Mouse (Mus musculus) adrenal gland, postnatal 4 days (tissue): Measurements from ENCODE around the gene Ltb4r1. TPM values are rescaled to one million over a fixed set of nuclear protein-coding genes. Genes with fewer than 3 reads are reported as not detected.

Experiments used
- DNase-seq, 2 experiments: peaks; one replicate each; pipeline ENCODE4 v3.0.0; 2021 to 2022; ENCODE audit warnings: low spot score in 2 of 2, mixed read lengths in 2 of 2
- total RNA-seq, 2 experiments: library from RNA; stranded (reverse); gene quantifications; 2 replicates each; pipeline ENCODE4 v1.2.3; 2021

Ltb4r1 gene
- total RNA-seq, 2 experiments from 2014 or later = 1.3 to 2.9 TPM

DNA sequence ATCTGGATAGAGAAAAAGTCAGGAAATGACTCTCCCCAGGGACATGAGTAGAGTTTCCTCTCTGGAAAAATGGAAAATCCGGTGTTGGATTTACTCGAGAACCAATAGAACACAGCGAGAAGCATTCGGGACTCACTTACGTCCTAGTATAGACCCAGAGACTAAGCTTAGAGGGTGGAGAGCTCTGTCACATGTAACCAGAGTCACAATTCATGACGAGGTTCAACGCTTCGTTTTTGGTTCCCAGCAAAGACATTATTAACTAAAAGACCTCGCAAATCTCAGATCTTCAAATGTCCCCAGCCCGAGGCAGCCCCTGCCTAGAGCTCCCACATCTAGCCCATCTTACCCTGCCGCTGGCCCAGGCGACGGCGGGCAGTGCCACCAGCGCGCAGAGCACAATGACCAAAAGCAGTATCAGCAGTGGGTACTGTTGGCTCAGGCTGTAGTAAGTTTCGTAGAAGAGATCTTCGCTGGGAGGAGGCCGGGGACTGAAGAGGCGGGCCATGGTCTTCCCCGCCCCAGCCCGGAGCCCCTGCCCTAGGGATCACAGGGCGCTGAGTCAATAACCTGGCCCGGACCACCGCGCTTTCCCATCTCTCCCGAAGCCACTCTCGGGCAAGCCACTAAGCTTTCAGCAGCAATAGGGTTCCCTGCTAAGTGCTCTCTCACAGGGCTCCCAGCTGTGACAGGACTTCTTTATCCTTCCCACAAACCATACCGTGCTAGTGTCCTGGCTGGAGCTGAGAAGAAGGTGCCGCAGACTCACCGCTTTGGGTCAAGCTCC is 17.6 kb downstream of the Ltb4r1 start:
- DNase-seq = peak; percentile 2 to 3

DNA sequence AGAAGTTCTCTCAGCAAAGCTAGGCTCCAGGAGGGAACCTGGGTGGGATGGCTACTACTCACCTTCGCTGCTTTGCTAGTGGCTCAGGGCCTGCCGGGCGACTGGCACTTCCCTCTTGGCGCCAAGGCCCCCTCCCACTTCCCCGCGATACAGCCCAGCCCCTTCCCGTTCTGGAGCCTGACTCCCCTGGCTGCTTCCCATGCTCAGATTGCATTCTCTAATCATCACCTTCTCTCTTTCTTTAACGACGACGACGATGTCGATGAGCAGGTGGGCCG is 18.1 kb downstream of the Ltb4r1 start, which contains the start of gene Adcy4:
TSS of gene Adcy4 (minus strand) at position 138 of the 278 bp plus-strand sequence.
- peak; percentile 1 for DNase-seq

DNA sequence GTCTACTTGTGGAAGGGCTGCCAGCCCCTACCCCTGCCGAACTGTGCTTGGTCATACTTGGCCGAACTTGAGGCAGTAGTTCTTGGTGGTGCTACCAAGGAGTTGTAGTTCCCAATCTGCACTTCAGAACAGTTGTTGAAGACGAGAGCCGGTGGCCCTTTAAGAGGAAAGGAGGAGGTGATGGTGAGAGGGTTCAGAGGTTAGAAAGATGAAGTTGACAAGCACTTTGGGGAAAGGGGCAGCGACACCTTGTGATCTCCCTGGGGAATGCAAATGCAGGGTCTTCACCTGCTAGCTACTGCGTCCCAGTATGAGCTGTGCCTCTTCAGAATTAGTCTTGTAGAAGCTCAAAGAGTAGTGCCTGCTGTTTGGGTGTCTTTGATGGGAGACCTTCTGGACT is 19.4 kb downstream of the Ltb4r1 start:
- DNase-seq = peak; percentile 1 to 2

DNA sequence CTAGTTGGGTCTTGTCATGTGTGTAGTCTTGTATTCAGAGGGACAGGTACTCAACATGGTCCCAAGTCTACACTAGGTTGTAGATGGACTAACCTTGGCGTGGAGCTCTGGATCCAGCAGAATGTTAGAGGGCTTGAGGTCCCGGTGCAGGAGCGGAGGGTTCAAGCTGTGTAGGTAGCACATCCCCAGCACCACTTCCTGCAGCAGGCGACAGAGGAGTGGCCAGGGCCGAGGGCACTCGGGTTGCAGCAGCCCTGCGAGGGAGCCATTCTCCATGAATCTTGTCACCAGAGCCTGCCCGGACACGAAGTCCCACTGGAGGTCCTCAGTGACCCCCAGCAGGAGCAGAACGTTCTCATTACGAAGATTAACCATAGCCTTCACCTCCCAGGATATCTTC is 22.0 kb downstream of the Ltb4r1 start:
- no peak for DNase-seq

- no peak for DNase-seq
Measured at GRCm38 (mm10) chr14:55788256-55789050, 22.7 kb downstream of the Ltb4r1 start, which contains the start of gene Ripk3. Ripk3 (minus strand) TSS chr14:55788865.

DNA sequence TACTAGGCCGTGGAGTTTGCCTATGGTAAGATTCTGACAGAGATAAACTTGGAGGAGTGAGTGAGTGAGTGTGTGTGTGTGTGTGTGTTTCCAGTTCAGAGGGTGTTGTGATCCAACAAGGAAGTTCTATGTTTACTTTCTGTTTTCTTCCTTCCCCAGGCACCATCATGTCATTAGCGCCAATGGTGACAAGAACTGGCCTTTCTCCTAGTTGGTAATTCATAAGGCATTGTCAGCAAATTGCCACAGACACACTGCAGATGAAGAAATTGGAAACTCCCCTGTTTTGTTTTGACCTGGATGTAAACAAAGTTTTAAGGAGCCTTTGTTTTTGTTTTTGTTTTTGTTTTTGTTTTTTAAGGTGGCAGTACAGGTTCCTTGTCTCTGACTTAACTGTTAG is 27.7 kb downstream of the Ltb4r1 start:
- no peak for DNase-seq

DNA sequence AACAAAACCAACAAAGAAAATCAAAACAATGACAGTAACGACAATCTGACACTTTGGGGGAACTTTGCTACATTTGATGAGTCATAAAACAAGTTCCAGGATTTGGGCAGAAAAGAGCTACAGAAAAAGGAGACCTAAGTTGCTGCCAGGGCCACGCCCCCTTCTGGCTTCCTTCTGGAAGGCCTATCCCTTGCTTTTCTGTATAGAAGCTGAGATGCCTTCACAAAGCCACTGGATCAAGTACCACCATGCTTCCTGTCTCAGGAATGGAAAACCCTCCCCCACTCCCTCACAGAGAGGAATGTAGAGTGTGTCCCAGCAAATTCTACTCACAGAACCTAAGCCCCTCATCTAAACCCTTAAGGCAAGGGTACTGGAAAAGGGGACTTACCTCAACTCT is 28.2 kb downstream of the Ltb4r1 start:
- no peak for DNase-seq

DNA sequence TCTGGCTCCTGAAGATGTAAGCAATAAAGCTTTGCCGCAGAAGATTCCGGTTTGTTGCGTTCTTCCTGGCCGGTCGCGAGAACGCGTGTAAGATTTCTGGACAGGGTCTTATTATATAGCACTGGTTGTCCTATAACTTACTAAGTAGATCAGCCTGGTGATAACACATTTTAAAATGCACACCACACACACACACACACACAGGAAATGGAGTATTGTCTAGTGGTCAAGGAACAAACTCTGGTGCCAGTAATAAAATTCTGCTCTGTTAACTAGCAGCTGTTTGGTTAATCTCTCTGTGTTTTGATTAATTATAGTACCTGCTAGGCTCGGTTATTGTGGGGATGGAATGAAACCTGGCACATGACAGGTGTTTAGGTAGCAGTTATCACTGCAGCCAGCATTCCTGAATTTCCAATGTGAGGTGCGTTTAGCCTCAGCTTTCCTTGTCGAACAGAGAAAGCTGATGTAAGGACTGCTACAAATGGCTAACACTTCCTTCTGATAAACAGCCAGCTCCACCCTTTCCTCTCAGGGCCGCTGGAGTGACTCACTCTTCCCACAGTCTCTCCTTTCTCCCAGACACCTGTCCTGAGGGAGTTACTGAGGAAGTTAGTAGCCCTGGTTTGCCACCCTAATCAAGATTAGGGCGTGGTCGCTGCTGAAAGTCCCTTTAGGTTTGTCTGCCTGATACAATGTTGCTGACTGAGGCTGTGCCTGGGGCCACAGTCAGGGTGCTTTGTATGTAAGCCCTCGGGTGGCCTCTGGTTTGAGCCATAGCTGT is 29.8 kb downstream of the Ltb4r1 start:
- peak in 1 of 2 experiments; percentile 2 for DNase-seq

DNA sequence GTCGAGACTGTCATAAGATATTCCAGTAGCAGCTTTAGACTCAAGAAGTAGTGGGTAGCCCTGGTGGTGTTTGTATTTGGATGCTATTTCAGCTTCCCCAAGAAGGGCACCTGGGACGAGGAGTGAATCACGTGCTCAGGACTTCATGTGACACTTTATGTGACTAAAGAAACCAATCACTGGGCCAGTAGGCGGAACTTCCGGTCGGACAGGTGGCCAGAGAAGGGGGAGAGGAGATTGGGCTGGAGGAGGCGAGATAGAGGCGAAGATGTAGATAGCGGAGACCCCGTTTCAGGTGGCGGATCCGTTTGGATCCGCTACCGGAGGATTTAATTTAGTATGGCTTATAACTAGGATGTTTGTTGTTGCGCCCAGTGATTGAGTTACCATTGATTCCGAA is 49.1 kb downstream of the Ltb4r1 start:
- DNase-seq = peak in 1 of 2 experiments; percentile 55

DNA sequence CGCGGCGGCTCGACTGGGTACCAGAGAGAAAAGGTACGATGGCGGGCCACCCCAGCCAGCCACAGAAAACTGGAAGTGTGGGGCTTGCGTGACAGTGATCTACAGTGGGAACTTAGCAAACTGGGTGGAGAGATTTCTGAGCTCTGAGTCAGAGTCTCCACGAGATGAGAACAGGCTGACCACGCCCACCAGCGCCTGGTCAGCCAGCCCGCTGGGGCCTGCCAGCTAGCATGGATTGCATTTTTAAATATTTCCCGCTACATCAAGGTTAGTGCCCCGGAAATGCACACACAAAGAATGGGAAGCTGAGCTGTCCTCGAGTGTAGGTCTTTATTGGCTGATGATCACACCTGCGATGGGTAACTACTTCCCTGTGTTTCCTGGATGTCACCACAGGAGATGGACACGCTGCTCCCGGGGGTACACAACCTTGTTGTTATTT is 49.6 kb downstream of the Ltb4r1 start:
- DNase-seq = peak in 1 of 2 experiments; percentile 33

Other genes starting within 250 kb of the Ltb4r1 start
- not detected for gene Nrl, start 241.0 kb upstream of the Ltb4r1 start, total RNA-seq
- gene Pck2, start 225.7 kb upstream of the Ltb4r1 start, total RNA-seq = 10 to 100 TPM; 63.4 to 64.0 TPM
- gene Dcaf11, start 206.0 kb upstream of the Ltb4r1 start, total RNA-seq = 10 to 100 TPM; 84.6 to 91.6 TPM
- 1 to 10 TPM; 1.0 to 1.2 TPM for gene A730061H03Rik, start 205.6 kb upstream of the Ltb4r1 start, total RNA-seq
- 1 to 10 TPM; 6.5 to 10.0 TPM for gene Fitm1, start 190.3 kb upstream of the Ltb4r1 start, total RNA-seq
- gene Psme1, start 187.8 kb upstream of the Ltb4r1 start, total RNA-seq = 100 to 1,000 TPM; 302 to 310 TPM
- 10 to 100 TPM; 40.9 to 47.0 TPM for gene Emc9, start 180.7 kb upstream of the Ltb4r1 start, total RNA-seq
- gene Psme2, start 174.8 kb upstream of the Ltb4r1 start, total RNA-seq = 100 to 1,000 TPM; 336 to 355 TPM
- gene Rnf31, start 174.3 kb upstream of the Ltb4r1 start, total RNA-seq = 10 to 100 TPM; 35.0 to 40.3 TPM
- gene Irf9, start 162.4 kb upstream of the Ltb4r1 start, total RNA-seq = 10 to 100 TPM; 19.1 to 19.9 TPM
- gene Rec8, start 147.9 kb upstream of the Ltb4r1 start, total RNA-seq = 1 to 10 TPM; 8.0 to 8.6 TPM
- 100 to 1,000 TPM in 1 of 2 experiments, 10 to 100 TPM in 1; 96.8 to 108 TPM for gene Ipo4, start 130.0 kb upstream of the Ltb4r1 start, total RNA-seq
- 1 to 10 TPM; 3.8 to 4.5 TPM for gene Gm49378, start 128.1 kb upstream of the Ltb4r1 start, total RNA-seq
- gene Tm9sf1, start 122.2 kb upstream of the Ltb4r1 start, total RNA-seq = 100 to 1,000 TPM in 1 of 2 experiments, 10 to 100 TPM in 1; 98.6 to 102 TPM
- gene Tssk4, start 115.8 kb upstream of the Ltb4r1 start, total RNA-seq = 1 to 10 TPM; 1.7 to 2.8 TPM
- gene Mdp1, start 105.5 kb upstream of the Ltb4r1 start, total RNA-seq = 10 to 100 TPM; 57.4 to 63.3 TPM
- gene Gmpr2, start 94.0 kb upstream of the Ltb4r1 start, total RNA-seq = 10 to 100 TPM; 29.2 to 29.7 TPM
- 100 to 1,000 TPM; 316 to 337 TPM for gene Nedd8, start 93.8 kb upstream of the Ltb4r1 start, total RNA-seq
- 10 to 100 TPM; 33.0 to 33.2 TPM for gene Tinf2, start 84.1 kb upstream of the Ltb4r1 start, total RNA-seq
- gene Tgm1, start 52.0 kb upstream of the Ltb4r1 start, total RNA-seq = 1 to 10 TPM; 1.4 to 1.8 TPM
- 10 to 100 TPM; 23.8 to 25.7 TPM for gene Rabggta, start 43.7 kb upstream of the Ltb4r1 start, total RNA-seq
- gene Dhrs1, start 20.3 kb upstream of the Ltb4r1 start, total RNA-seq = 10 to 100 TPM; 74.1 to 77.7 TPM
- 10 to 100 TPM; 24.5 to 27.1 TPM for gene Nop9, start 20.3 kb upstream of the Ltb4r1 start, total RNA-seq
- 10 to 100 TPM in 1 of 2 experiments, 1 to 10 TPM in 1; 4.6 to 12.0 TPM for gene Cideb, start 7.5 kb upstream of the Ltb4r1 start, total RNA-seq
- gene Ltb4r2, start 4.5 kb upstream of the Ltb4r1 start, total RNA-seq = under 1 TPM; 0.17 to 0.34 TPM
- gene Adcy4, start 18.1 kb downstream of the Ltb4r1 start, total RNA-seq = 10 to 100 TPM; 10.4 to 10.9 TPM
- gene Ripk3, start 22.9 kb downstream of the Ltb4r1 start, total RNA-seq = 10 to 100 TPM in 1 of 2 experiments, 1 to 10 TPM in 1; 8.4 to 12.2 TPM
- 10 to 100 TPM; 47.0 to 49.4 TPM for gene Nfatc4, start 57.2 kb downstream of the Ltb4r1 start, total RNA-seq
- gene Nynrin, start 88.0 kb downstream of the Ltb4r1 start, total RNA-seq = 10 to 100 TPM; 46.0 to 52.0 TPM
- under 1 TPM; 0.39 to 0.76 TPM for gene Cbln3, start 118.4 kb downstream of the Ltb4r1 start, total RNA-seq
- gene Khnyn, start 119.0 kb downstream of the Ltb4r1 start, total RNA-seq = 10 to 100 TPM; 29.7 to 29.9 TPM
- 10 to 100 TPM; 65.3 to 71.9 TPM for gene Sdr39u1, start 134.3 kb downstream of the Ltb4r1 start, total RNA-seq
- 10 to 100 TPM; 10.4 to 19.2 TPM for gene Cma1, start 178.7 kb downstream of the Ltb4r1 start, total RNA-seq
- gene Cma2, start 185.0 kb downstream of the Ltb4r1 start, total RNA-seq = under 1 TPM; 0.62 to 0.76 TPM